Mouse (Mus musculus): ENCODE data around the gene Ubxn6. TPM values are rescaled to one million over a fixed set of nuclear protein-coding genes. Genes with fewer than 3 reads are reported as not detected.

The Ubxn6 gene
- total RNA-seq, 2 experiments from 2014 or later: 50.9 to 57.4 TPM

- intact Hi-C loops (cut with DNase I): no loop called here
- no peak for DNase-seq
Measured at GRCm38 (mm10) chr17:56030238-56030870, 44.5 kb downstream of the Ubxn6 start.

GRCm38 (mm10) chr17:56027801-56028441 is 46.9 kb downstream of the Ubxn6 start:
- DNase-seq: no peak
- intact Hi-C loops (cut with DNase I): no loop called here

GRCm38 (mm10) chr17:56026881-56027280 is 47.9 kb downstream of the Ubxn6 start:
- intact Hi-C loops (cut with DNase I): no loop called here
- no peak for DNase-seq

- DNase-seq: no peak
- intact Hi-C loops (cut with DNase I): no loop called here
Measured at GRCm38 (mm10) chr17:56026303-56026702, 48.5 kb downstream of the Ubxn6 start.

- DNase-seq: no peak
- intact Hi-C loops (cut with DNase I): no loop called here
Measured at GRCm38 (mm10) chr17:56024931-56025330, 49.9 kb downstream of the Ubxn6 start.

- no peak for DNase-seq
- intact Hi-C loops (cut with DNase I): no loop called here
Measured at GRCm38 (mm10) chr17:56024476-56024875, 50.4 kb downstream of the Ubxn6 start.

GRCm38 (mm10) chr17:56023386-56023785 is 51.4 kb downstream of the Ubxn6 start:
- intact Hi-C loops (cut with DNase I): no loop called here
- no peak for DNase-seq

GRCm38 (mm10) chr17:56022989-56023290 is 51.9 kb downstream of the Ubxn6 start:
- no peak for DNase-seq
- intact Hi-C loops (cut with DNase I): no loop called here

- intact Hi-C loops (cut with DNase I): no loop called here
- DNase-seq: no peak
Measured at GRCm38 (mm10) chr17:56022131-56022988, 52.5 kb downstream of the Ubxn6 start.

- no peak for DNase-seq
Measured at GRCm38 (mm10) chr17:56021161-56021910, 53.5 kb downstream of the Ubxn6 start.

GRCm38 (mm10) chr17:56020400-56021084 is 54.3 kb downstream of the Ubxn6 start:
- intact Hi-C loops (cut with DNase I): no loop called here
- DNase-seq: no peak

More at GRCm38 (mm10) chr17:56021161-56021910, 53.5 kb downstream of the Ubxn6 start:
- intact Hi-C loops (cut with DNase I): no loop called here

GRCm38 (mm10) chr17:56018347-56019131 is 56.3 kb downstream of the Ubxn6 start:
- peak; percentile 57 to 65 for DNase-seq
- intact Hi-C loops (cut with DNase I): no loop called here

- intact Hi-C loops (cut with DNase I): no loop called here
- no peak for DNase-seq
Measured at GRCm38 (mm10) chr17:56017848-56018247, 57.0 kb downstream of the Ubxn6 start.

Other genes starting within 250 kb of the Ubxn6 start
- gene Zfp119a, start 196.1 kb downstream of the Ubxn6 start, total RNA-seq (2021): 1 to 10 TPM; 5.5 to 5.6 TPM
- gene Zfp959, start 182.9 kb downstream of the Ubxn6 start, total RNA-seq (2021): 1 to 10 TPM; 4.9 to 5.3 TPM
- 1 to 10 TPM; 4.4 to 4.5 TPM for gene Zfp119b, start 125.5 kb downstream of the Ubxn6 start, total RNA-seq (2021)
- under 1 TPM; 0.22 to 0.82 TPM for gene Ebi3, start 122.4 kb downstream of the Ubxn6 start, total RNA-seq (2021)
- gene Yju2, start 115.9 kb downstream of the Ubxn6 start, total RNA-seq (2021): 10 to 100 TPM; 12.8 TPM
- gene Shd, start 104.6 kb downstream of the Ubxn6 start, total RNA-seq (2021): 1 to 10 TPM; 1.8 to 3.4 TPM
- under 1 TPM in 1 of 2 experiments, not detected in 1; 0.31 TPM for gene Fsd1, start 88.5 kb downstream of the Ubxn6 start, total RNA-seq (2021)
- 10 to 100 TPM; 17.8 to 18.8 TPM for gene Stap2, start 69.4 kb downstream of the Ubxn6 start, total RNA-seq (2021)
- 10 to 100 TPM; 47.4 to 50.1 TPM for gene Mpnd, start 69.3 kb downstream of the Ubxn6 start, total RNA-seq (2021)
- gene Sh3gl1, start 38.4 kb downstream of the Ubxn6 start, total RNA-seq (2021): 10 to 100 TPM; 32.0 to 33.9 TPM
- gene Chaf1a, start 34.6 kb downstream of the Ubxn6 start, total RNA-seq (2021): 1 to 10 TPM; 5.2 to 6.3 TPM
- gene Hdgfl2, start 4.6 kb upstream of the Ubxn6 start, total RNA-seq (2021): 10 to 100 TPM; 38.9 to 42.2 TPM
- 100 to 1,000 TPM in 1 of 2 experiments, 10 to 100 TPM in 1; 80.9 to 155 TPM for gene Plin4, start 34.8 kb upstream of the Ubxn6 start, total RNA-seq (2021)
- gene Plin5, start 42.6 kb upstream of the Ubxn6 start, total RNA-seq (2021): 100 to 1,000 TPM; 126 to 166 TPM
- 10 to 100 TPM; 12.6 to 25.2 TPM for gene Lrg1, start 47.0 kb upstream of the Ubxn6 start, total RNA-seq (2021)
- gene Sema6b, start 65.3 kb upstream of the Ubxn6 start, total RNA-seq (2021): 10 to 100 TPM; 11.3 to 13.7 TPM
- gene Tnfaip8l1, start 87.4 kb upstream of the Ubxn6 start, total RNA-seq (2021): 1 to 10 TPM; 5.8 to 8.4 TPM
- gene Mydgf, start 108.9 kb upstream of the Ubxn6 start, total RNA-seq (2021): 10 to 100 TPM; 36.6 to 40.3 TPM
- 10 to 100 TPM; 29.1 to 33.3 TPM for gene Dpp9, start 143.9 kb upstream of the Ubxn6 start, total RNA-seq (2021)
- 10 to 100 TPM; 81.5 to 94.9 TPM for gene Fem1a, start 181.8 kb upstream of the Ubxn6 start, total RNA-seq (2021)
- 10 to 100 TPM; 11.6 to 12.7 TPM for gene Ticam1, start 201.8 kb upstream of the Ubxn6 start, total RNA-seq (2021)
- 10 to 100 TPM; 67.0 to 81.9 TPM for gene Plin3, start 217.8 kb upstream of the Ubxn6 start, total RNA-seq (2021)
- gene Arrdc5, start 225.3 kb upstream of the Ubxn6 start, total RNA-seq (2021): not detected
- 10 to 100 TPM; 21.6 to 23.3 TPM for gene Uhrf1, start 228.3 kb upstream of the Ubxn6 start, total RNA-seq (2021)

Data from heart, postnatal 10 days (tissue).